Mouse (Mus musculus) ES-E14 (cell line): Measurements from ENCODE around the gene Rela.

Experiments used
- CHD2 ChIP-seq: IDR thresholded peaks from 2 replicates; pipeline ENCODE4 v1.6.1; 2014; ENCODE audit warnings: mild to moderate bottlenecking, low read depth, low read length, inconsistent platforms
- HCFC1 ChIP-seq: IDR thresholded peaks from 2 replicates; pipeline ENCODE4 v1.6.1; 2012; ENCODE audit warnings: low read length, inconsistent platforms, borderline replicate concordance; ENCODE audit not compliant: insufficient read depth
- MAFK ChIP-seq: IDR thresholded peaks from 2 replicates; pipeline ENCODE4 v1.6.1; 2014; ENCODE audit warnings: mild to moderate bottlenecking, low read depth, low read length, inconsistent platforms; ENCODE audit not compliant: insufficient read depth
- ZC3H11A ChIP-seq: IDR thresholded peaks from 2 replicates; pipeline ENCODE4 v1.6.1; 2012; ENCODE audit warnings: low read depth, mild to moderate bottlenecking, inconsistent platforms, low read length, borderline replicate concordance
- ZNF384 ChIP-seq: IDR thresholded peaks from 2 replicates; pipeline ENCODE4 v1.6.1; 2012; ENCODE audit warnings: low read depth, low read length, inconsistent platforms

- no peak for TF ChIP-seq CHD2
- no peak for TF ChIP-seq ZC3H11A
- TF ChIP-seq ZNF384 = no peak
- TF ChIP-seq MAFK = no peak
- no peak for TF ChIP-seq HCFC1
Measured at GRCm38 (mm10) chr19:5611973-5612372, 25.3 kb upstream of the Rela start.
